Mouse (Mus musculus): Measurements from ENCODE around the gene Ptrh1.

The Ptrh1 gene

DNA sequence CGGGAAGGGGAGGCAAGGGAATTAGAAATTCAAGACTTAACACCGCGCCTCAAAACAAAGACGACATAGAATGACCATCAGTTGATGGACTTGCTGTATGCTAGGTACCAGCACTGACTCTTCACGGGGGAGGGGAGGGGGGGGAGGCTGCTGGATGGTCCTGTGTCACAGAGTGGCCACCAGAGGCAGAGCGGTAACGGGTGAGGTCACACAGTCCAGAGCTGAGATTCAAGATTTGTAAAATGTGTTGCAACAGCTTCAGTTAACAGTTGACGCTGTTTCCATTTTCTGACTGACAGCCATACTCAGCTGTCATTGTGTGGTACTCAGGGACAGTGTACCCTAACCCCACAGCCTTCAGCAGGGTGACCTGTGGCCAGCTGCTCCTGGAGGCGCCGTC is 23.4 kb upstream of the Ptrh1 start:
- no peak for DNase-seq (ENCODE audit: inconsistent age in 2 of 2, low spot score in 1 of 2)

DNA sequence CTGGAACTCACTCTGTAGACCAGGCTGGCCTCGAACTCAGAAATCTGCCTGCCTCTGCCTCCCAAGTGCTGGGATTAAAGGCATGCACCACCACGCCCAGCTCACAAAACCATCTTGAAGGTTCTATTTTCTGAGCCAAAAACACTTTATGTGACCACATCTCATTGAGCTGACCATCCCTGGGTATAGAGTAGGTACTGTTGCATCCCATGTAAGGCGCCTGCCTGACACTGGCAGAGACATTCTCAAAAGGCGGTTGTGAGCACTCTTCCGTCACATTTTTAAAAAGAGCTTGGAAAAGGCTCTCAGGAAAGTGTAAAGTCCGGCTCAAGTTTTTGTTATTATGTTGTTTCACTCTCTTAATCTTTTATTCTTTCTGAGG is 18.9 kb upstream of the Ptrh1 start:
- DNase-seq (ENCODE audit: inconsistent age in 2 of 2, low spot score in 1 of 2) = no peak

DNA sequence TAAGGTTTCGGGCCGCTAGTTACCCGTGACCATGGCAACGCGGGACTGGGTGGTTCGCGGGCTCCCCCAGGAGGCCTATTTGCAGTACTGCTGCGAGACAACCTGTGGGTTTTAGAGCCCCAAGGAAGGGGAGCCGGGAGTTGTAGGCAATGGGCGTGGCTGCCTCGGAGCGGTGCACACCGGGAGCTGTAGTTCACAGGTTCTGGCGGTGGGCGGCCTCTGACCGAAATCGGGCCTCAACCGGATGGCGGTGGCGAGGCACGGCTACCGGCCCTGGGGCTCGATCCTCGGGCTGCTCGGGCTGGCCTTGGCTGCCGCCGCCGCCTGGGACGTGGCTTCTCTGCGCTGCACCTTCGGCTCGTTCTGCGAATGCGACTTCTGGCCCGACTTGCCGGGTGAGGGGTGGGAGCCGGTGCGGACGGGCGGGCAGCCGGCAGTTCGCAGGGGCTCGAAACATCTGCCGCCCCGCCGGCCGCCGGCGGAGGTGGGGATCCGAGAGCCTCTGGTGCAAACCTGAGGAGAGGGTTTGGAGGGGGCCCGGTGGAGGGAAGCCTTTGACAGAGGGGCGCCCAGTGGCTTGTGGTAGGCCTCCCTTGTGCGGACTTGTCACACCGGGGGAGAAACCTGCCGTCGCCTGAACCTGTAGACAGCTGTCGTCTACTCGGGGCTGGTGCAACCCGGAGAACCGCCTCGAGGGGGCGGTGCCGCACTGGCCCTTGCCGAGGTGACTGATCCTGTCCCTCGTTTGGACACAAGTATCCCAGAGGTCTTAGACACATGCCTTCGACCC is 18.3 kb upstream of the Ptrh1 start, which contains the start of gene Tor2a:
TSS of gene Tor2a (plus strand) at position 179 of the 790 bp plus-strand sequence.
- DNase-seq (ENCODE audit: inconsistent age in 2 of 2, low spot score in 1 of 2) = peak; percentile 98 to 99

DNA sequence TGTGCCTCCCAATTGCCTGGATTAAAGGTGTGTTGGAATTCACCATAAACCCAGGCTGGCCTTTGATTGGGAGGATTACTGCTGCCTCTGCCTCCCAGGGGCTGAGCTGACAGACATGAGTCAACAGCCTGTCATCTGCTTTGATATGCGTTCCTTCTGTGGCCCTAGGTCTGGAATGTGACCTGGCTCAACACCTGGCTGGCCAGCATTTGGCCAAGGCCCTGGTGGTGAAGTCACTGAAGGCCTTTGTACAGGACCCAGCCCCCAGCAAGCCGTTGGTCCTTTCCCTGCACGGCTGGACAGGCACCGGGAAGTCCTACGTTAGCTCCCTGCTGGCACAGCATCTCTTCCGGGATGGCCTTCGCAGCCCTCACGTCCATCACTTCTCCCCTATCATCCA is 17.1 kb upstream of the Ptrh1 start:
- DNase-seq (ENCODE audit: inconsistent age in 2 of 2, low spot score in 1 of 2) = peak in 1 of 2 experiments; percentile 60

DNA sequence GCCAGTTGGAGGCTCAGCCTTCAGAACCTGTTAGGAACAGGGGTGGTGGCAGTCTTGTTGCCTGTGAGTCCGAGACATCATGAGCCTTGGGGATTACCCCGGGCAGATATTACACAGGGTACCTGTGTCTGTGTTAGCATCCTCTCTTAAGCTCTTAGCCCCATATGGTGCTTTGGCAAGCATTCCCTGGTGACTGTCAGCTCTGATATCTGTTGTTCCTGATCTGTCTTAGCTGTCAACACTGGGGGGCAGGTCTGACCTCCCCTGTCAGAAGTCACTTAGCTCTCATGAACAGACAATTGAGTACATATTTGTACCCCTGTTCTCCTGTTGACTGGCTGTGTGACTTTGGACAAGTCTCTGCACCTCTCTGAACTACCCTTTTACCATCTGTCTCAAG is 16.6 kb upstream of the Ptrh1 start:
- no peak for DNase-seq (ENCODE audit: inconsistent age in 2 of 2, low spot score in 1 of 2)

DNA sequence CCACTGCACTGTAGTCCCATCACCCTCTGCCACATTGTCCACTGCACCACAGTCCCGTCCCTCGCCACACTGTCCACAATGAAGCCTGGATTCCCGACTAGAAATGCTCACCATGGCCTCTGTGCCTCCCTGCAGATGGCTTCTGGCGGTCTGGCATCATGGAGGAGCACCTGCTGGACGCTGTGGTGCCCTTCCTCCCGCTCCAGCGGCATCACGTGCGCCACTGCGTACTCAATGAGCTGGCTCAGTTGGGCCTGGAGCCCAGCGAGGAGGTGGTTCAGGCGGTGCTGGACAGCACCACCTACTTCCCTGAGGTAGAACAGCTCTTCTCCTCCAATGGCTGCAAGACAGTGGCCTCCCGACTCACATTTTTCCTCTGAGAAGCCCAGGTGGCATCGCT is 14.2 kb upstream of the Ptrh1 start:
- DNase-seq (ENCODE audit: inconsistent age in 2 of 2, low spot score in 1 of 2) = no peak

DNA sequence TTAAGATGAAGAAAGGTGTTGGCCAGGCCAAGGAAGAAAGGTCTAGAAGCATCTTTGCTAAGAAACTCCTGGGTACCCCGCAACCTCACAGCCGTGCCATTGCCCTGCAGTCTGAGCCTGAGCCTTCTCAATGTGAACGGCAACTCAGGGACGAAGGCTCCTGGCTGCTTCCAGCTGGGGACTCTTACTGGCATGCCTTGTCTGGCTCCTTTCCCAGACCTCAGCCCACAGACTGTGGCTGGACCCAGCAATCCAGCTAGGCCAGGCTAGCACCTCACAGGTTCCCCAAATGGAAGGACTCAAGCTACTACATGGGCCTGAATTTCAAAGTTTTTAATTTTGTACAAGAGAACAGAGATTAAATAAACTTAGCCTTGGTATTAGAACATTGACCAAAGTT is 13.7 kb upstream of the Ptrh1 start:
- DNase-seq (ENCODE audit: inconsistent age in 2 of 2, low spot score in 1 of 2) = no peak

DNA sequence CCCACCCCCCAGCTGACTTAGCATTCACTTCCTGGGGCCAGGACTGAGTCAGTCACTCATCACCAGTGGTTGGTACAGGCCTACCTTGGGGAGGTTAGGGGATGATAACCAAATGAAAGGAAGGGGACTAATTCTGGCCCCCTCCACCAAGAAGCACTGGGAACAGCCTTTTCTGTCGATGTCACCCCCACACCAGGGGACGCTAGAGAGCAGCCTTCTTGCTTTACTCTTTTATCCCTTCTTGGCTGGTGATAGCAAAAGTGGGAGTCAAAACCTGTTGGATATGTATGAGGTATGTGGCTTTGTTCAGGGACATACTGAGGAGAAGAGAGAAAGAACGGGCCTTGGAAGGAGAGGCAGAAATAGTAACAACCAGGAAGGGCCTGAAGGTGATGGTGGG is 12.2 kb upstream of the Ptrh1 start:
- DNase-seq (ENCODE audit: inconsistent age in 2 of 2, low spot score in 1 of 2) = no peak

DNA sequence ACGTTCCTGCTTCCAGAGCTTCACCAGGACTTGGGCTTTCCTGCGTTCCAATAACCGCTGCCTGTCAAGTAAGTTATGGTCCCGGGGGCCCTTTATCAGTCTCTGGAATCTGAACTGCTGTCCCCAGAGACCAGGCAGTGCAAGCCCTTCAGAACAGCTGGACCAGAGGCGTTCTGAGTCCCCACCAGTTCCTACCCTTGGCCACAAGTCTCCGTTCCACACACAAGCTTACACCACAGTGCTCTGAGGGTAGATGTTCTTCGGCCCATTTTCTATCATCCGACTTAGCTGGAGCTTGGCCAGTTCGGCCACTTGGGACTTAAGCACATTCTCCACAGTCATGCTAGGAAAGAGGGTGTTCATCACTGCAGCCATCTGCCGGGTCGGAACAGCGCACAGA is 8.3 kb upstream of the Ptrh1 start:
- peak in 1 of 2 experiments; percentile 25 for DNase-seq (ENCODE audit: inconsistent age in 2 of 2, low spot score in 1 of 2)

DNA sequence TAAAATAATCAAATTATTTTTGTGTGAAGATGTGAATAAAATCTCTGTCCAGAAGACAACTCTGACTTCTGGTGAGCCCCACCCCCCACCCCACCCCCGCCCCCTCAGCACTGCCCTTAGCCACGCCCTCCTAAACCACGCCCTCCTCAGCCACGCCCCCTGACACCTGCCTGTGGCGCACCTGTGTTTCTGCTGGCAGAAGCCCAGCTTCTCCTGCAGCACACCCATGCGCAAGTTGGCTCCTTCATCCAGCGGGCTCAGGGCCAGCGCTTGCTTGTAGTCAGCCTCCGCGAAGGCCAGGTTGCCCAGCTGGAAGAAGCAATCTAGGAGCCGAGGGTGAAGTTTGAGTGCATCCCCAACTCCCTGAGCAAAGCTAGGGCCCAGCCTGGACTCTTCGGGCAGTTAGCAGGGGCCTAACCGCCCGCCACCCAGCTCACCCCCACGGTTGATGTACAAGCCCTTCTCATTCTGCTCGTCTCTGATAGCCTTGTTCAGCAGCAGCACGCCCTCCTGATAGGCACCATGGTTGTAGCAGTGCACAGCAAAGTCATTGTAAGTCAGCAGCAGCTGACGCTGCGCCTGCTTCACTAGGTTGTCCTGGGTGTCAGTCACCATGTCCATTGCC is 6.8 kb upstream of the Ptrh1 start:
- DNase-seq (ENCODE audit: inconsistent age in 2 of 2, low spot score in 1 of 2) = no peak

DNA sequence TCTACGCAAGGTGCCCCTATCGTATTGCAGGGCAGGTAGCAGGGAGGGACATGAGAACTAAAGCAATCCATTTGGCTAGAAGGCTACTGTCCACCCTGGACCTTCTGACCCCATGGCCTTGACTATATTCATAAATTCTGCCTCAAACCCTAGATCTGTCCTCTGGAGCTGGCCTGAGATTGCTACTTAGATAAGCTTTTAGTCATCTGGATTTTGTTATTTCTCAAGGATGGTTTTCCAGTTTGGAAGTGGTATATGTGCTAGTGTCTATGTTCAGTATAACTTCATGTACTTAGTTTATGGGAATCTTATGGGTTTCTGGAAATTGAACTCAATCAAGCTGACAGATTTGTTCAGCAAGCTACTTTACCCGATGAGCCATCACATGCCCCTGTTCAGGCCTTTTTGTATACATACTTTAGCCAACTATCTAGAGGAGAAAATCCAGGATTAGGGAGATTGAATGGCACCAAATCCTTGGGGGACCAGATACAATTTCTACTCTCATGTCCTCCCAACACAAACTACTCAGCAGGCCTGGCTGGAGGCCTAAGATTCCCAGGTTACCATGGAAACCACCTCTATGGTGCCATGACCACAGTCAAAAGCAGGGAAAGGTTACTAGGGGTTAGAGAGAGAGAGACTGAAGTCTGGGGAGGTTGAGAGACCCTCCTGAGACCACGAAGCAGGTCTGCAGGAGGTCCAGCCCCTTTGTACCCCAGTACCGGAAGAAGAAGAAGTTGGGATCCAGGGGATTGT is 6.1 kb upstream of the Ptrh1 start:
- no peak for DNase-seq (ENCODE audit: inconsistent age in 2 of 2, low spot score in 1 of 2)

DNA sequence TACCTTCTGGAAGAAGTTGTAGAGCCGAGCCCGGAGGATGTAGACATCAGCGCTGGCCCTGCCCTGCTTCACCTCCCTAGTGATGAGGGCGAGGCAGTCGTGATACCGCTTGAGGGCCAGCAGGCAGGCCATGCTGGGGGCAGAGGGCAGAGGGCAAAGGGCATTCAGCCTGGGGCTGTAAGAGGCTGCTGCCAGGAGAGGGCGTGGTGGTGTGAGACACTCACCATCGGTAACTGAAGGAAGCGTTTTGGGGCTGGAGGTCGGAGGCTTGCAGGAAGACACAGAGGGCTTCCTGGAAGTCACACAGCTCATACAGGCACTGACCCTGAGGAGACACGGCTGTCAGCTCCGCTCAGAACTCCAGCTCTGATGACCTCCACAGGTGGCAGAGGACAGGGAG is 3.7 kb upstream of the Ptrh1 start:
- peak in 1 of 2 experiments; percentile 30 for DNase-seq (ENCODE audit: inconsistent age in 2 of 2, low spot score in 1 of 2)

DNA sequence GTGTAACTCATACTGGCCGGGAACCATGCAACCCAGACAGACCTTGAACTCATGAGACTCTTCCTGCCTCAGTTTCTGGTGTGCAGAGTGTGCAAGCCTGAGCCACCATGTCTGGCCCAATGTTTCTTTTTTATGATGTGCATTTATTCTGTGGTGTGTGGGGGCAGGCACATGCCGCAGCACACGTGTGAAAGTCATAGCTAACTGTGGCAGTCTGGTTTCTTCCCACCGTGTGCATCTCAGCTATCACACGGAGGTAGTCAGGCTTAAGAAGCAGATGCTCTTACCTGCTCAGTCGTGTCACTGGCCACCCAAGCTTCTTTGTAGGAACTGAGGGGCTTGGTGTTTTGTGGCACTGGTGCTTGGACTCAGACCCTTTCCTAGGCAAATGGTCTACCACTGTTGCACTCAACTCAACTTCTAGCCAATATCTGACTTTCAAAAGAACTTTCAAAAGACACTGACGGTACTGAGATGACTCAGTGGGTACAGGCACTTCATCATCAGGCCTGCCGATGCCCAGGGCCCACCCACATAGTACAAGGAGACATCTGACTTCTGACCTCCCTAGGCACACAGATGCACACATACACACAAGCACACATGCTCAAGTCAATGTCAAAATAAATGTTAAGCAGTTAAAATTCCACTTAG is 2.8 kb upstream of the Ptrh1 start:
- no peak for DNase-seq (ENCODE audit: inconsistent age in 2 of 2, low spot score in 1 of 2)

DNA sequence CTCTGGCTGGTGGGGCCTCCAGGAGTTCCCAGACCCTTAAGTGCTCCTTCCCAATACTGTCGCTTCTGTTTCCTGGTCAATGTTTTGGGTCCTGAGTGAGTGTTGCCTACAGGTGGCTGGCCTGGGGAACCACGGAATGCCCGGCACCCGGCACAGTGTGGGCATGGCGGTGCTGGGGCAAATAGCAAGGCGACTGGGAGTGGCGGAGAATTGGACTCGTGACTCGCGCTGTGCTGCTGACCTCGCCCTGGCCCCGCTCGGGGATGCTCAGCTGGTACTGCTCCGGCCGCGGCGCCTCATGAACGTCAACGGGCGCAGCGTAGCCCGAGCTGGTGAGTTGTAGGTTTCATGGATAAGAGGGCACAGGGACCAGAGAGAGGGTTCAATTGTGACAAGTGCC is 606 bp downstream of the Ptrh1 start:
- peak in 1 of 2 experiments; percentile 58 for DNase-seq (ENCODE audit: inconsistent age in 2 of 2, low spot score in 1 of 2)

DNA sequence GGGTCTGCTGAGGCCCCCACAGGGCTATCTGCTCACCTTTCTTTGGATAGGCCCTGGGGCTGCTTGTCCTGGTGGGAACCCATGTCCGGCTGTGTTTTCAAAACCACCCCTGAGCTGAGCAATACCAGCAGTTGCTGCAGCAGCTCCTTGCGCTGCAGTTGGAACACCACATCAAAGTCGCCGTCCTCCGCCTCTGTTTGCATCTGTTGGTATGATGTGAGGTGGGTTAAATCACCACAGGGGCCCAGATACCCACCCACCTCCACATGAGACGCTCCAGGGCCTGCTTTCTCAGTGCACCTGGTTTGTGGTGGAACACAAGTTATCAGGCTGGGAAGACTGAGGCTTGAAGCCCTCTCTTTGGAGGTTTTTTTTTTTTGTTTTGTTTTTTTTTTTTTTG is 2.5 kb downstream of the Ptrh1 start:
- DNase-seq (ENCODE audit: inconsistent age in 2 of 2, low spot score in 1 of 2) = no peak

DNA sequence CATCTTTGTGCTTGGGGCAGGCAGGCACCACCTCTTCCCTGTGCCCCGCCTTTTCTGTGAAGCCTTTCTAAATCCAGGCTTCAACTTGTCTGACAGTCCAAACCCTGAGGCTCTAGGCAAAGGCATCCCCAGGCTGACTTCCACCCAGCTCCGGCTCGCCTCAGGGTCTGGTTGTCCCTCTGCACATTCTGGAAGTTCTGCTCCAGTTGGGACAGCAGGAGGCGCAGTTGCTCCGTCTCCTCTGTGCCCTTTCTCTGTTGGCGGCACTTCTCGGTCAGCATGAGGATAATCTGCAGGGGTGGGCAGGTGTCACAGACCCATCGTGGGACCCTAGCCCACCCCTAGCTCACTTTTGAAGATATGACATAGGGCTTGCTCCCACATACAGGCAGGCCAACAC is 3.5 kb downstream of the Ptrh1 start:
- peak; percentile 64 to 81 for DNase-seq (ENCODE audit: inconsistent age in 2 of 2, low spot score in 1 of 2)

DNA sequence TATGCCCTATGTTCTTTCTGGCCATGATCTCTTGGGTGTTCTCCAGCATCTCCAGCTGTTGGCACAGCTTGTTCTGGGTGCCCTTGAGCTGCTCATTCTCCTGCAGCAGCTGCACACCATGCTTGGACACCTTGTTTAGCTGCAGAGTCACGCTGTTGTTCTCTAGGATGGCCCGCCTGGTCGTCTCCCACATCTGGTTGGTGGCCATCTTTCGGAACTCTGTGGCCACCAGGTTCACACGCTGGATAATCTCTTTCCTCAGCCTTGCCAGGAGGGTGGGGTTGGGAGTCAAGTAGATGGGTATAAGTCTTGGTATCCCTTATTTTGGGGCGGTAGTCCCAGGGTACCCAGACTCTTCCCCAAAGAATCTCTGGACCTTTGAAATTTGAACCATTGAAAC is 4.1 kb downstream of the Ptrh1 start:
- DNase-seq (ENCODE audit: inconsistent age in 2 of 2, low spot score in 1 of 2) = no peak

DNA sequence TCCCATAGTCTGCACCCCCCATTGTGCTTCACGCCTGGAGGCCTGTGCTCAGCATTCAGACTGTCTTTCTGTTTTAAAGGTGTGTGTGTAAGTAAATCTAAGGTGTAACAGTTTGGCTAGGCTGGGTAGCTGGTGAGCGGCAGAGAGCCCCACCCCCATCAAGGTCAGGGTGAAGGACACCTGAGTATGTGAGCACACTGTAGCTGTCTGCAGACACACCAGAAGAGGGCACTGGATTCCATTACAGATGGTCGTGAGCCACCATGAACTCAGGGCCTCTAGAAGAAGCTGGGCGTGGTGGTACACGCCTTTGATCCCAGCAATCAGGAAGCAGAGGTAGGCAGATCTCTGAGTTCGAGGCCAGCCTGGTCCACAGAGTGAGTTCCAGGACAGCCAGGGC is 6.1 kb downstream of the Ptrh1 start:
- no peak for DNase-seq (ENCODE audit: inconsistent age in 2 of 2, low spot score in 1 of 2)

DNA sequence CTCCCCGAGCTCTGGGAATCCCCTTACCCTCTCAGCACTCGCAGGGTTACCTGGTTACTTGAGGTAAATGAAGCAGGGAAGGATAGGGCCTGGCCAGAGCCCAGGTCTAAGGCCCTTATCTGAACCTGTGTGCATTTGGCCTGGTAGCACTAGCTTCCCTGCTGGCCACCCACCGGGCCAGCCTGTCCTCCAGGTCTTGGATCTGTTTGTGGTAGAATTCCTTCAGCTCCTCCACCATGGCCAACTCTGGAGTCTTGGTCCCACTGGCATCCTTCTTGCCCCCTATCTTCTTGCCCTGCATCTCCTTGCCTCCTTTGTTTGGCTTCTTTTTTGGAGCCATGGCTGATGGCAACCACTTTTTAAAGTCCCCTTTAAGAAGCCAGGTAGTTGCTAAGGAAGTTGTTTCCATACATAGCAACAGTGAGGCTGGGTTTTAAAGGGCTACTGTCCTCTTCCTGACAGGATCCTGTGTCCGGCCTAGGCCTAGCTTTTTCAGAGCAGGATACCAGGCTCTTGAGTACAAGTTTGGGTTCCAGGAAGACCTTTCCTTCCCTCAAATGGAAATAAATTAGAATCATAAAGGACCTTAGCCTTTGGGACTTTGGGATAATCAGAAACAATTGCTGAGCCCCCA is 8.6 kb downstream of the Ptrh1 start, which contains the start of gene Cfap157:
TSS of gene Cfap157 (minus strand) at position 381 of the 634 bp plus-strand sequence.
- peak in 1 of 2 experiments; percentile 56 for DNase-seq (ENCODE audit: inconsistent age in 2 of 2, low spot score in 1 of 2)

DNA sequence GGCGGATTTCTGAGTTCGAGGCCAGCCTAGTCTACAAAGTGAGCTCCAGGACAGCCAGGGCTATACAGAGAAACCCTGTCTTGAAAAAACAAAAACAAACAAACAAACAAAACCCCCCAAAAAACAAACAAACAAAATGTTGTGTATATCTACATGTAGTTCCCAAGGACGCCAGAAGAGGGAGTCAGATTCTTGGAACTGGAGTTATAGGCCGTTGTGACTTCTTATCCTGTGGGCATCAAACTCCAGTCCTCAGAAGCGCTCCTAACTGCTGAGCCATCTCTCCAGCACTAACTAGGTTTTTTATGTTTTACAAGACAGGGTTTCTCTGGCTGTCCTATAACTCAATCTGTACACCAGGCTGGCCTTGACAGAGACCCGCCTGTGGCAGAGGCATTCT is 11.6 kb downstream of the Ptrh1 start:
- peak in 1 of 2 experiments; percentile 65 for DNase-seq (ENCODE audit: inconsistent age in 2 of 2, low spot score in 1 of 2)

DNA sequence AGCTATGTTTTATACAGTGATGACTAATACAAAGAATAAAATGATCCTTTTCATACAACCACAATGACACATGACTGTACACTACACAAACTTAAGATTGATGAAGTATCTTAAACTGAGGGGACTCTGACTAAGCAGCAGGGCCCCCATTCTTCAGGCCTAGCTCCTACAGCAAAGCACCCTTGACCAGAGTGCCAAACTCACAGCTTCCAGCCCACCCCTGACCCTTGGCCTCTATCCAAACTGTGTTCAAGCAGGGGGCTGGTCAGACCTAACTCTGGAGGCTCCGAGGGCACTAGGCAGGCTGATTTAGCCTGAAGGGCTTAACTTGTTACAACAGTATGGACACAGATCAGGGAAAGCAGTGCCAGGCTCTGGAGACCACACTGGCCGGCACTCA is 13.0 kb downstream of the Ptrh1 start:
- DNase-seq (ENCODE audit: inconsistent age in 2 of 2, low spot score in 1 of 2) = no peak

Data from adrenal gland, adult (tissue).